Mouse (Mus musculus) liver, embryonic 14.5 days (tissue): Measurements from ENCODE around the gene Mapkapk3. TPM values are rescaled to one million over a fixed set of nuclear protein-coding genes. Genes with fewer than 3 reads are reported as not detected.

ENCODE experiments used
- ATAC-seq: fragments of 200-750 bp; cut with Nextera tagmentation; 2 replicates; pipeline ENCODE4 v1.8.0; 2017; ENCODE audit warnings: moderate number of reproducible peaks, mild to moderate bottlenecking, moderate library complexity; ENCODE audit not compliant: insufficient read depth
- DNase-seq, 3 experiments: peaks; one replicate each; pipeline ENCODE4 v3.0.0-alpha.2; 2012 to 2013; ENCODE audit warnings: low read depth in 3 of 3, low spot score in 3 of 3
- H3K27ac ChIP-seq: fragments of 300-500 bp; sonication (generic); 2 replicates; pipeline ENCODE4 v1.5.1; 2014; ENCODE audit warnings: moderate library complexity, mild to moderate bottlenecking, control low read depth, inconsistent platforms
- H3K27me3 ChIP-seq: fragments of 300-500 bp; sonication (generic); 2 replicates; pipeline ENCODE4 v1.6.1; 2014; ENCODE audit warnings: mild to moderate bottlenecking, low read length, moderate library complexity; ENCODE audit not compliant: control insufficient read depth, insufficient read depth
- H3K36me3 ChIP-seq: fragments of 300-500 bp; sonication (generic); replicated peaks from 2 replicates; pipeline ENCODE4 v1.6.1; 2014; ENCODE audit warnings: low read depth; ENCODE audit not compliant: control insufficient read depth, insufficient read depth
- H3K4me1 ChIP-seq, 2 experiments: fragments of 200-500 bp in 1 of 2; fragments of 300-500 bp in 1 of 2; sonication (generic) in 1 of 2; replicated peaks; 2 replicates each; pipeline ENCODE4 v1.6.1; 2012 to 2014; ENCODE audit warnings: antibody characterized with exemption in 1 of 2, inconsistent platforms in 1 of 2, low read length in 1 of 2; ENCODE audit not compliant: control insufficient read depth in 2 of 2, insufficient read depth in 2 of 2
- H3K4me2 ChIP-seq: fragments of 300-500 bp; sonication (generic); 2 replicates; pipeline ENCODE4 v1.6.1; 2014; ENCODE audit warnings: low read depth, mild to moderate bottlenecking, control low read depth, moderate library complexity
- H3K4me3 ChIP-seq, 2 experiments: fragments of 200-500 bp in 1 of 2; fragments of 300-500 bp in 1 of 2; sonication (generic) in 1 of 2; 2 replicates each; pipeline ENCODE4 v1.5.1; 2012 to 2014; ENCODE audit warnings: low read depth in 2 of 2, low read length in 2 of 2, mild to moderate bottlenecking in 2 of 2, control low read depth in 1 of 2, inconsistent platforms in 1 of 2, moderate library complexity in 1 of 2; ENCODE audit not compliant: insufficient read depth in 1 of 2
- H3K9ac ChIP-seq: fragments of 300-500 bp; sonication (generic); replicated peaks from 2 replicates; pipeline ENCODE4 v1.6.1; 2014; ENCODE audit warnings: mild to moderate bottlenecking, control low read depth, moderate library complexity
- H3K9me3 ChIP-seq: fragments of 300-500 bp; sonication (generic); 2 replicates; pipeline ENCODE4 v1.6.1; 2016; ENCODE audit warnings: low read length, mixed read lengths; ENCODE audit not compliant: control insufficient read depth
- CTCF ChIP-seq: IDR thresholded peaks from 2 replicates; pipeline ENCODE4 v1.5.1; 2016; ENCODE audit warnings: antibody characterized with exemption, low read depth, control low read depth
- EP300 ChIP-seq: IDR thresholded peaks from 2 replicates; pipeline ENCODE4 v1.6.1; 2016; ENCODE audit warnings: antibody characterized with exemption, low read depth
- WGBS: fragments of 180-500 bp; shearing (Covaris S2); extraction: QIAGEN DNeasy Blood & Tissue Kit; methylation state at CpG from one replicate; pipeline ENCODE4 v1.1.7; 2014; ENCODE audit not compliant: insufficient replicate concordance; 5-methylcytosine and 5-hydroxymethylcytosine counted together
- polyA plus RNA-seq, 2 experiments: library from polyadenylated mRNA; depleted of rRNA in 1 of 2; stranded (reverse) in 1 of 2; unstranded in 1 of 2; fragments of >200 nt; fragmentation: Nextera tagmentation in 1 of 2; extraction: Ambion mirVana in 1 of 2; gene quantifications; 2 replicates each; pipeline versions ENCODE4 v1.2.1 to v1.2.3; 2012 to 2014

Mapkapk3 gene
- polyA plus RNA-seq, 2 experiments = 6.2 to 8.0 TPM

GRCm38 (mm10) chr9:107294249-107294648 is 4.6 kb upstream of the Mapkapk3 start:
- WGBS = 4% methylated on average over 6 of the region's 6 CpGs
- Histone ChIP-seq H3K9ac (no peak overlapping the region), H3K4me3 (no peak overlapping the region), H3K27me3 (peaks cover 3% of the 10 kb centered on the region; the same call in 1 of the 2 replicates), H3K9me3 (no peaks in the 10 kb centered on the region), H3K4me1 (peaks cover 28 to 44% of the 10 kb centered on the region in 2 experiments), H3K36me3 (no peaks in the 10 kb centered on the region), H3K27ac (no peak overlapping the region), H3K4me2 (no peak overlapping the region)
- no peak for ATAC-seq
- TF ChIP-seq EP300 (no peak), CTCF (peak; percentile 93)
- DNase-seq = peak in 2 of 3 experiments; percentile 36 to 70

- H3K27ac ChIP-seq = no peak overlapping the region
- H3K4me2 ChIP-seq = no peak overlapping the region
- peaks cover 3% of the 10 kb centered on the region; the same call in 1 of the 2 replicates for H3K27me3 ChIP-seq
- TF ChIP-seq EP300 = no peak
- peak; percentile 98 for TF ChIP-seq CTCF
- H3K9me3 ChIP-seq = no peaks in the 10 kb centered on the region
- no peaks in the 10 kb centered on the region for H3K36me3 ChIP-seq
- H3K9ac ChIP-seq = no peak overlapping the region
- DNase-seq (no peak), ATAC-seq (no peak)
- H3K4me3 ChIP-seq = no peak overlapping the region
- WGBS = 28% methylated on average over 10 of the region's 10 CpGs
- peaks cover 14 to 44% of the 10 kb centered on the region in 2 experiments for H3K4me1 ChIP-seq
Measured at GRCm38 (mm10) chr9:107290897-107291296, 1.2 kb upstream of the Mapkapk3 start.

GRCm38 (mm10) chr9:107288711-107289110 is 966 bp downstream of the Mapkapk3 start:
- Histone ChIP-seq H3K4me3 (peak overlapping the region; percentile 56 to 72), H3K27me3 (peaks cover 3% of the 10 kb centered on the region; the same call in 1 of the 2 replicates), H3K9me3 (no peaks in the 10 kb centered on the region), H3K36me3 (no peaks in the 10 kb centered on the region), H3K27ac (no peak overlapping the region), H3K4me1 (peaks cover 7 to 32% of the 10 kb centered on the region in 2 experiments), H3K9ac (no peak overlapping the region), H3K4me2 (peak overlapping the region; percentile 84)
- WGBS = 13% methylated on average over 8 of the region's 8 CpGs
- TF ChIP-seq EP300 (no peak), CTCF (no peak)
- DNase-seq (peak in 2 of 3 experiments; percentile 51 to 84), ATAC-seq (peak; percentile 60)

- Histone ChIP-seq H3K4me1 (peaks cover 7 to 32% of the 10 kb centered on the region in 2 experiments), H3K4me3 (peak overlapping the region; percentile 56 to 72; a peak in 2 of 4 replicates), H3K9ac (no peak overlapping the region), H3K9me3 (no peaks in the 10 kb centered on the region), H3K27me3 (peaks cover under 1% of the 10 kb centered on the region; the same call in 1 of the 2 replicates), H3K36me3 (no peaks in the 10 kb centered on the region), H3K27ac (no peak overlapping the region), H3K4me2 (peak overlapping the region; percentile 84)
- DNase-seq (no peak), ATAC-seq (no peak)
- no peak for TF ChIP-seq EP300
- no peak for TF ChIP-seq CTCF
- 68% methylated on average over 14 of the region's 14 CpGs for WGBS
Measured at GRCm38 (mm10) chr9:107288105-107288650, 1.5 kb downstream of the Mapkapk3 start.

- Histone ChIP-seq H3K27ac (no peak overlapping the region), H3K4me3 (no peak overlapping the region), H3K4me1 (peaks cover 7 to 32% of the 10 kb centered on the region in 2 experiments), H3K27me3 (no peaks in the 10 kb centered on the region), H3K36me3 (no peaks in the 10 kb centered on the region), H3K4me2 (no peak overlapping the region), H3K9ac (no peak overlapping the region), H3K9me3 (no peaks in the 10 kb centered on the region)
- TF ChIP-seq CTCF (no peak), EP300 (no peak)
- DNase-seq (no peak), ATAC-seq (no peak)
- WGBS = 28% methylated on average over 2 of the region's 2 CpGs
Measured at GRCm38 (mm10) chr9:107287294-107287693, 2.4 kb downstream of the Mapkapk3 start.
